Mouse (Mus musculus) ZHBTc4 (cell line): ENCODE measurements around the gene Smarcd2.

Experiments used
- DNase-seq: peaks from one replicate; pipeline ENCODE4 v3.0.0-alpha.2; 2011; ENCODE audit warnings: low read depth, low spot score

Gene Smarcd2

DNA sequence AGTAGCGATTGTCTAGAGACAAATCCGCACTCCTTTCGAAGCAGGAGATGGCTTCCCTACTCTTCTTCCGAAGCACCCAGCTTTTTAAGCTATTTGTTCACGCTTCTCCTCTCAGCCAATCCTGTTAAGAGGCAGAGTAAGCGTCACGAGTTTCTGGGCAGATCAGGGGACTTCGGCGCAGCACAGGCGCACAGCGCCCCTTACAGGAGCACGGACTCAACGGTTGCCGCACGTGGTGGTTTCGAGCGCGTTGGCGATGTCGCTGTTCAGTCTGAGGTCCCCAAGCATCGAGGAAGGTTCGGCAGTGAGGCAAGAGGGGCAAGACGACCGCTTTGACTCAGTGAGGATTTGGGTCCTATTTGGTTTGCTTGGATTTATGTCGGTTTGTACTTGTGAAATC is 3.7 kb upstream of the Smarcd2 start, which contains the start of gene Tcam1:
Gene Tcam1, plus strand, starts transcription at position 219 of the 400 bp plus-strand sequence.
- DNase-seq: peak; percentile 97

DNA sequence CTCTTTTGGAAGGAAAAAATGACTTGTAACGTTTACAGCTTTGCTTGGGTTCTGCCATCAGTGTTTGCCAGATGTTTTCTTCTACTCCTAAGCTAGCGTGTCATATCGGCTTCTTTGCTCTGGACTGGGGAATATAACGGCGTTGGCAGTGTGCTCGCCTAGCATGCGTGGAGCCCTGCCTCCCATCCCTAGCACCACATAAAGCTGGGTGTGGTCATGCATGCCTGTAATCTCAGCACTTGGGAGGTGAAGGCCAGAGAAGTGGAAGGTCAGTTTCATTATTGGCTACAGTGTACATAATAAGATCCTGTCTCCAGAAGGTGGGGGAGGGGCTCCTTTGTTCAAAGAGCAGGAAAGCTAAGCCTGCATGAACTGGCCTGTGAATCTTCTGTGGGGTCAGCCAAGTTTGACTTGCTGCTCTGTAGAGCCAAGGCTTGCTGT is 2.2 kb upstream of the Smarcd2 start:
- DNase-seq: peak; percentile 69

DNA sequence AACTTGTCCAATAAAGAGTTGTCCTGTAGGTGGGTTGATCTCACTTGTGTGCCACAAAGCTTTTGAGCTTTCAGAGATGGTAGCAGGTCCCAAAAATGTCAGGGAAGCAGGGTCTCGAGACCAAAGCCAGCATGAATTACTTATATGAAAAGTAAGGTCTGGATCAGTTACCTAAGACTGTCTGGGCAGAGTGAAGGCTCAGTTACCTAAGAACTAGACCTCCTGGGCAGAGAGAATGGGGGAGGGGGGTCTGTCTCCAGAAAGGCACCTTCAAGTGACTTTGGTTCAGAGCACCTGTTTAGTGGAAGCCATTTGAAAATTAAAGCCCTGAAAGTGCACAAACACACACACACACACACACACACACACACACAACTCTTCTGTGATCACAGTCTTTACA is 1.6 kb upstream of the Smarcd2 start:
- no peak for DNase-seq

DNA sequence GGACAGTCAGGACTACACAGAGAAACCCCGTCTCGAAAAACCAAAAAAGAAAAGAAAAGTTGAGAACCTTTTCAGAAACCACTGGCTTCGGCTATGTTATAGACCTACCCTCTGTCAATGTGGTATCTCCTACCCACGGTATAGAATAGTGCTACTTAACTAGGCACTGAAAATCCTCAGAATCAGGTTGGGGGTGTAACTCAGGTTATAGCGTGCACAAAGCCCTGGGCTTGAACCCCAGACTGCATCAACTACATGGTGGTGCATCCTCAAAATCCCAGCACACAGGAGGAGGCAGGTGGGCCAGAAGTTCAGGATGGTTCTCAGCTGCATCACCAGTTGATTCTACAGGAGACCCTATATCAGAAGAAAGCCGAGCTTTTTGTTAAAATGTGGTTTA is 1.0 kb upstream of the Smarcd2 start:
- no peak for DNase-seq

DNA sequence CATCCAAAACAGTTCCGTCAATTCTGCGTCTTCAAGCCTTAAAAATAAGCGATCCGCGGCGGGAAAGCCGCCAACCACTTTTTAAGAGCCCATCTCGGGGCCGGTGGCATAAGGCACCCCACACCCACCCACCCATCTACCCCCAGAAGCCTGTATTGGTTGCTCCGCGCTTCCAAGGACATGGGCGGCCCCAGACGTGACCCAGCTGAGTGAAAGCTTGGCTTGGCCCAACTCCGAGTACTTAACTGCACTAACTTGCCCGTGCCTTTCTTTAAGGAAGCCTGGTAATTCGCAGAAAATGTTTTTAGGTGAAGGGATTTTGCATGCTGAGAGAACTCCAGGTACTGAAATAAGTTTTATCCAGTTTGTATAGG is 526 bp upstream of the Smarcd2 start:
- DNase-seq: no peak

DNA sequence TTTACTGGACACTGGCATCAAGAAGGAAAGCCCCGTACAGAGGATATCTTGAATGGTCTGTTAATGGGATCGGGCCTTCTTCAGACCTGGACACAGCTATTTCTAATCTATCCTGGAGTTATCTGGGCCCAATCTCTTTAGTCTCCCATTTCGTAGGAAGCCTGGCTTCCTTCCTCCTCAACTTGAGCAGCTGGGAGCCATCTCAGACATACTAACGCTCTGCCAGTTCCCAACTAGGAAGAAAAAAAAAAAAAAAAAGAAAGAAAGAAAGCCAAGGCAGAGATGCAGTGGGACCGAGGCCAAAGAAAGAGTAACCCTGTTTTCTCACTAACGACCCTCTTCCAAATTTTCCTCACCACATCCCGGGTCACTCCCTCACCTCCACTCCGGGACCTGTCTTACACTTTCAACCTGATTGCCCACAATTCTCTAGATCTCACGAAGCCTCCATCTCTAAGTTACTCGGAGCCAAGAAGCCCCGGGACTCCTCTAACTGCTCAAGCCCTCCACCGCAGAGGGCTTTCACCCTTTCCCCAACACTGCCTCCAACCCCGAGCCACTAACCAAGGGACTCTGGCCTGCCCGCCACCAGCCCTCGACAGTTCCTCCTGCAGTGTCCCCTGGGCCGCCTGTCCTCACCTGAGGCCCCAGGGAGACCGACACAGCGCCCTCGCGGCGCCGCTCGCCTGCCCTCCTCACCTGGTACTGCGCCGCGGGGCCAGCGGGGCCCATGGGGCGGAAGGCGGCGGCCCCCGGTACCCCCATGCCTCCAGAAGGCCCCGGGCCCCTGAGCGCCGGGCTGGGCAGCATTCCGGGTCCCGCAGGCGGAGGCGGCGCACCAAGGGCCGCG is 753 bp downstream of the Smarcd2 start:
- DNase-seq: peak; percentile 32

DNA sequence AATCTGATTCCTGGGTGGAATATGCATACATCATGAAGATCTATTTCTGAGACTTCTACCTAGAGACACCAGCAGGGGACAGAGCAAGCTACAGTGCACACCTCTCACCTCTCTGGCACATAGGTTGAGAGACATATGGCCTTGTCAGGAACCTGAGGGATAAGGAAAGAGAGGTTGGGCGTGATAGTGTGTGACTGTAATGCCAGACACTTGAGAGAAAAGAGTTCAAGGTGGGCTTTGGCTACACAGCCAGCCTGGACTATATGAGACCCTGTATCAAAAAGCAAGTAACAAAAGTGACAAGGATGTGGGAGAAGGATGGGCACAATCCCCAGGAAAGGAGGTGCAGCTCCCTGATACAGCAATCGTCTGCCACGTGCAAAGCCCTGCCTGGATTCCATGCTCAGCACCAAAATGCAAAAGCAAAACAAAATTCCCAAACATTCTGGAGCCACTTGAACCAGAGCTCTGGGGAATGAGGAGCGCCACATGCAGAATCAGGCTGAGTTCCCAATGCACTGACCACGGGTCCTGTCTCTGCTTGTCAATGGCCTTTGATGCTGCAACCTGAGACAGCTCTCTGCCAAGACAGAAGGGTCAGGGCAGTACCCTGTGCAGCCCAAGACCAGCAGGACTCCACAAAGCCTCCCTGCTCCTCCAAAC is 1.5 kb downstream of the Smarcd2 start:
- no peak for DNase-seq

DNA sequence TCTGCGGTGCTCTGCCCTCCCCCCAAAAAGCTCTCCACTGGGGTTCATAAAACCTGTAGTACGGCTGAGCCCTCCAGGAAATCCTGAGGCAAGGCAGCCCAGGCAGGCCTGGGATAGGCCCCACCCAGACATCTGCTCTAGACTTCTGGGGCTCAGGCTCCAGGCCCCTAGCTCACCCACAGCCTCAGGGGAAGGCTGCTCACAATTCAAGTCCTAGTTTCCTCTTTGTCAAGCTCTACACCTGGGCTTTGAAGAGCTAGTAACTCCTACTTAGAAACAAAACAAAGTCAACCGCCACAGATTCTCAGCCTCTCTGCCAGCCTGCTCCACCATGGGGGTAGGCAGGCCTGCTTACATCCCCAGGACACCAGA is 3.7 kb downstream of the Smarcd2 start:
- peak; percentile 60 for DNase-seq

DNA sequence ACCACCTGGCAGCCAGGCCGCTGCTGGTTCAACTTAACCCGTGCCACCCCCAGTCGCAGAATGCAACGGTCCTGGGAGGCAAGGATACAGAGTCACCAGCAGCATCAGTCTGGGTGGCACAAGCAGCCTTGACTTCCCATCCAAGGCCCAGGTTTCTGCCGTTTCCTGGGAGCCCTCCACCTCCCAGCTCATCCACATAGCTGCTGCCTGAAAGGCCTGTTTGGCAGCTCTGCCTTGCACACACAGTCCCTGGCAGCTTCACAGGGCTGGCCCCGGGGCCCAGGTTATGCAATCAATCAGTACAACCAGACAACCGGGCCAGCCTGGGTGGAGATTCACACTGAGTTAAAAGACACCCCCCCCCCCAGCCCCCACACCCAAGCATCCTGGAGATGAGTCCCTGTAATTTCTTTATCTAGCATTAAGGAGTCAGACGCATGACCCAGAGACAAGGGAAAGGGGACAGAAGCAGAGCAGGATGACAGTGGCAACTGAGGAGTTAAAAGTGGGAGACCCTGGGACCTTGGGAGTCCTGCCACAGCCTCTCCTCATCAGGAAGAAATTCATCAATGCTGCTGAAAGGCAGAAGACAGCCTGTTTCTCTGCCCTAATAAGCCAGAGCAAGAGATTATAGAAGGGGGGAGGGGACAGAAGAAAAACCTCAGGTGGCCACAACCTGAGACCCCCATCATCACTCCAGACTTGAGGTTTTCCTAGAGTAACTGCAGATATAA is 4.3 kb downstream of the Smarcd2 start:
- no peak for DNase-seq

DNA sequence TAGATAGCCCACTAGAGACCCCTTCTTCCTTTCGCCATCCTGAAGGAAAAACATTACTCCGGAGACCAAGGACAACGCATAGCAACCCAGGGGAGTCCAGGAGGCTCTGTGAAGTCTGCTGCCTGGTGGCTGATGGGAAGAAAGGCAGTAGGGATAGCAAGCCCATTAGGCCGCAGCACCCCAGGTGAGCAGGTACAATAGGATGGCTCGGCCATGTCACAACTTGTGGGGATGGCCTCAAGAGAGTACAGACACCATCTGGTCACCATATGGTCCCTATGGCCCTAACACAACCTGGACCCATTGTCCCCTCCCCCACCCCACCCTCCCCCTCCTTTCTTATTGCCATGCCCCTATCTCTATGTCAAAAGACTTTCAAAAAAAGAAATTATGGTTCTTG is 4.9 kb downstream of the Smarcd2 start:
- DNase-seq: no peak

DNA sequence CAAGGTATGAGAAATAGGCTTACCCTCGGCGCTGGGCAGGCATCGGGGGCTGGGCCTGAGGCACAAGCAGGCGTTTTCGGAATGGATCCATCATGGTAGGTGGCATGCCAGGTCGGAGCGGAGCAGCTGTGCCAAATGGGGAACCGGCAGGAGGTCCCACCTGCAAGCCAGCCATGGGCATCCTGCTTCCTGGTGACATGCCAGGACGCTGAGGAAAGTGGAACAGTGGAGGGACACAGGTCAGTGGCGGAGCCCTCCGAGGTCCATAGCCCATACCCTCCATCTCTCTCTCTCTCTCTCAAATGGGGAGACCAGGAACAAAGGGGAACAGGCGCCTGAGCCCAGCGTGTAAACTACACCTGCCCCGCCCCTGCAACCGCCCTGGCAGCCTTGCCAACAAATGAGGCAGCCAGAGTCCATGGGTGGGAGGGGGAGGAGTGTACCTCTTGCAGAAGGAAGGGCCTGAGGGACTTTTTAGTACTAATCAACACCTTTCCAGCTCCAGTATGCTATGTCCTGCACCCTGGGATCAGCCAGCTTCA is 5.4 kb downstream of the Smarcd2 start:
- no peak for DNase-seq

DNA sequence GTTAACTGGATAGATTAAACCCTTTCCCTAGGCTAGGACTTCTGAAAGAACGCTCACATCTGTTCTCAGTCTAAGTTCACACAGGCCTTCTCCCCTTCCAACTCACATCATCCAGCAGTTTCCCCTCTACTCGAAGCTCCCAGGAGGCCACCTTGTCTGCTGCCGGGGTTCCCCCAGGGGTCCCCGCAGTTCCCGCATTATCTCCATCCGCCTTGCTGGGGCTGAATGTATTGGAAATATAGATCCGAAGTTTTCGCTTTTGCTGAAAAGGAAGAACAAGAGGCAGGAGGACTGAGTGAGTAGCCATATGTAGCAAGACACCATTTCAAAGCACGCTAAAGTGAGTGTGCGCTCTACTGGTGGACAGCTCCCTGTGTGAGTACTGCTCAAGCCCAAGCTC is 6.3 kb downstream of the Smarcd2 start:
- no peak for DNase-seq

DNA sequence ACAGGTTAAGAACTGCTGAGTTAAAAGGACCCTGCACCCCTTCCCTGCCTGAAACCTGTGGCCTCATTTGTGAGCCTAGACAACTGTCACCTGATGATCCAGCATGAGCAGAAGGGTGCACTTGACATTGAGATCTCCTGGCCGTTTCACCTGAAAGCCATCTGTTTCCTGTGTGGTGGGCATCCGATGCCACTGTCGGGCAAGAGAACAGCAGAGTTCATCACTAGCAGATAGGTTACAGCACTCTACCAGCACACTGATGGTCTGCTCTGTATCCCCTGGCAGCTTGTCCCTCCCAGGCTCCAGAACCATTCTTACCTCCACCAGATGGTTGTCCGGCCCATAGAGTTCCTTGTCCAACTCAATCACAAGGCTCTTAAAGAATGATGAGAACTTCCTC is 7.2 kb downstream of the Smarcd2 start:
- no peak for DNase-seq

DNA sequence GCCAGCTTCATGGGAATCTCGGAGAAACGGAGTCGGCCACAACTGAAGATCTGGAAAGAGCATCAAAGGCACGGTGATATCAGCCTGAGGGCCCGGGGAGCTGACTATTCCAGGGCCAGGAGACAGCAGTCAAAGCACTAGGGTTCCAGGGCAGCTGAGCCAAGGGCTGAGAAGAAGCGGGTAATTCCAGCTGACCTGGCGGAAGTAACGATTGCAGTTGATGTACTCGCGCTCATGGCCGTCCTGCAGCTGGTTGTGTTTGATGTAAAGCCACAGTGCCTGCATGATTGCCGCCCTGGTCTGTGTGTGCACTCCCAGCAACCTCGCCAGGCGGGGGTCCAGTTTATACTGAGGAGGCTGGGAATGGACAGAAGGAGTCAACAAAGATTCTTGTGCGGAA is 7.8 kb downstream of the Smarcd2 start:
- DNase-seq: no peak

DNA sequence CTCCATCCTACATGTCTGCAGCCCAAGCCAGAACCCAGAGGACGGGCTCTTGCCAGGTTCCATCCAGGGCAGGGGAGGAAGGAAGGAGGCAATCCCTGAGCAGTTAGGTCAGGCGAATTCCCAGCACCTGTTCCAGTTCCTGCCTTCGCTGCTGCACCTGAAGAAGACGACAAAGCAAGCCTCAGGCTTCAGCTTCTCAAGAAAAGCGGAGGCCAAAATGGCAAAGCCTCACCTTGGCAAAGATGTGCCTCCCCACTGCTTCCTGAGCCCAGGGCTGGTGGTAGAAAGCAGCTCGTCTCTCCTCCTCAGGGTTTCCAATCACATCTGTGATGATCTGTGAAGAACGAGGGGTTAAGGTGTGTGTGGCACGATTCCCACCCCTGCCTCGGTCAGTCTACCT is 8.8 kb downstream of the Smarcd2 start:
- no peak for DNase-seq

DNA sequence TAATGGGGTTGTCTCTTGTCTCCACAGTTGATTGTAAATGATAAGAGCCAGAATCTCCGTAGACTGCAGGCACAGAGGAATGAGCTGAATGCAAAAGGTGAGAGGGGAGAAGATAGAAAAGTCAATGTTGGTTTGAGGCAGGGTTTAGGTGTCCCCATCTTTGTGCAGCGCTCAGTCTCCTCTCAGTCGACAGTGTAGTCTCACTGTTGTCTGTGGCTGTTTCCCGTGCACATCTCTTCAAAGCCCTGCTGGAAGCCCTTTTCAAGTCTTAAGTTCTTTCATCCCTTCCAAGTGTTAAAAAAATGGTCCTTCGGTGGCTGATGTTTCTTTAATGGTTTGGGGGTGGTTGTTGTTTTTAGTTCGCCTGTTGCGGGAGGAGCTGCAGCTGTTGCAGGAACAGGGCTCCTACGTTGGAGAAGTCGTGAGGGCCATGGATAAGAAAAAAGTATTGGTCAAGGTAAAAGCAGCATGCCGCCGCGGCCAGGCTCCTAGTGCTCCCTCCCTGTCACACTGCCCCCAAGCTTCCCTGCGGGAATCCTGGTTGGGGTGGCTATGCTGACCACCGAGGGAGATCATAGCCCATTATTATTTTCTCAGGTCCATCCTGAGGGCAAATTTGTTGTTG is 11.8 kb downstream of the Smarcd2 start:
- DNase-seq: no peak

DNA sequence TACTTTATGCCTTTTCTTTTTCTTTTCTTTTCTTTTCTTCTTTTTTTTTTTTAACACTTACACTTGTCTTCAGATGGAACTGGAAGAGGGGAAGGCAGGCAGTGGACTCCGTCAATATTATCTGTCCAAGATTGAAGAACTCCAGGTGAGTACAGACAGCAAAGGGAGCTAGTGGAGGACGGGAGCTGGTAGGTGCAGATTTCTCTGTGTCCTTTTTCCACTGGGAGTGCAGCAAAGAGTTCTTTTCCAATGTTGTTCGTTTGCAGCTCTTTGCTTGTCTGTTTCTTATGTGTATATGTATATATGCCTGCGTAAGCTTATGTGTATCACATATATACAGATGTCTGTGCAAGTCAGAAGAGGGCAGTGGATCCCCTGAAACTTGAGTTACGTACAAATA is 16.0 kb downstream of the Smarcd2 start:
- DNase-seq: no peak

DNA sequence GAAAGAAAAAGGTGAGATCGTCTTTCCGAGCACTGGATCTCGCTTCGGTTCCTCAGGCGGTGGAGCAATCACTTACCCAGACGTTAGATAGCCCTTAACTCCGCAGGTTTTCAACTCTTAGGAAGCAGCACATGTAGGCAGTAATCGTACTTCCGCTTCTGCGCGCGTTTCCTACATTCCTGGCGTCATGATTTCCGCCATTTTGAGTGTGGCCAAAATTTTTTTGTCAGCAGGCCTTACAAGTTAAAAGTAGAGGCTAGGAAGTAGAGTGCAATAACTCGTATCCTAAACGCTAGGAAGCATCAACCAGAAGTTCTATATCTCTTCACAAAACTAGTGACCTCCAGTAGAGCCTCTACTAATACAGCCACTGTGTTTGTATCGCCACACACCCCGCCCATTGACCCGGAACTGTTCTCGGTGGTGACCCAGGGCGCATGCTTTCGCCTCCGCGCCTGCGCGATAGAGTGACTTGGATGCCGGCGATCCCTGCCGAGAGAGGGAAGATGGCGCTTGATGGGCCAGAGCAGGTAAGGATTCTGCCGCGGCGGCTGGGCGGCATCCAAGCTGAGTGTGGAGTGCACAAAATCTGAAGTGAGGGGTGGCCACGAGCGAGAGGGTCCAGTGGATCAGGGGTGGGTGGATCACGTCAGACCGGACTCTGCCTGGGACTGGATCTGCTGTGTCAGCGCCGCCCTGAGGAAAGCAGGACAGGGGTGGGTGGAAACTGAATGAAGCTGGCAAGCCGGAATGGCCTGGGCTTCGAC is 16.9 kb downstream of the Smarcd2 start, which contains the start of the genes Ftsj3 and Psmc5:
Gene Ftsj3, minus strand, starts transcription at position 395 of the 767 bp plus-strand sequence.
Gene Psmc5, plus strand, starts transcription at position 470 of the 767 bp plus-strand sequence.
- peak; percentile 97 for DNase-seq

DNA sequence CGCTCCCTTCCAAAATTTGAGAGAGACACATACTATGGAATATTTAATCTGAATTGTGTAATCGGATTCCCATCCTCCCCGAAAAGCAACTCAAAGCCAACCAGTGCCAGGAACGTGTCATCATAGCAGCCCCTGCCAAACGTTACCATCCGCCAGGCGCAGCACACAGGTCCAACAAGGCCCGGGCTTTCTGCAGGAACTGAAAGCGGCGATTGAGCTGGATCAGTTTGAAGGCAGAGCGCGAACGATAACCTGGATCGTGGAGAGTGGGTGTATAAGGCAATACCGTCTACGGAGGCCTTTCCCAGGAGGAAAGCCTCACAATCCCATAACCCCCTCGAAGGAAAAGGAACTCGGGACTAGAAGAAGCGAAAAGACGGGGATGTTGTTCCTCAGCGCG is 17.6 kb downstream of the Smarcd2 start:
- no peak for DNase-seq

DNA sequence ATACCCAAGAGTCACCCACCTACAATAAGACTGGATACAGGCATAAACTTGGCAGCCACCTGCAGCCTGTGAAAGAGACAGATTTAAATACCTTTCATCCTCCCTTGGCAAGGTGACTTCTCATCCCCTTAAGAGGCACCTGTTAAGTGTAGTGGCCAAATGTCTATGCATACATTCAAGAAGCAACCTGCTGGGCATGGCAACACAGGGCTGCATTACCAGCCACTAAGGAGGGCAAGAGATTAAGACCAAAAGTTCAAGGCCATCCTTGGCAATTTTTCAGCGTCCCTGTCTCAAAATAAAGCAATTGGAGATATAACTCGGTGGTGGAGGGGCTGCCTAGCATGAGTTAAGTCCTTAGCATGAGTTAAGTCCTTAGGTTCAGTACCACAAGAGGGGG is 18.0 kb downstream of the Smarcd2 start:
- no peak for DNase-seq

DNA sequence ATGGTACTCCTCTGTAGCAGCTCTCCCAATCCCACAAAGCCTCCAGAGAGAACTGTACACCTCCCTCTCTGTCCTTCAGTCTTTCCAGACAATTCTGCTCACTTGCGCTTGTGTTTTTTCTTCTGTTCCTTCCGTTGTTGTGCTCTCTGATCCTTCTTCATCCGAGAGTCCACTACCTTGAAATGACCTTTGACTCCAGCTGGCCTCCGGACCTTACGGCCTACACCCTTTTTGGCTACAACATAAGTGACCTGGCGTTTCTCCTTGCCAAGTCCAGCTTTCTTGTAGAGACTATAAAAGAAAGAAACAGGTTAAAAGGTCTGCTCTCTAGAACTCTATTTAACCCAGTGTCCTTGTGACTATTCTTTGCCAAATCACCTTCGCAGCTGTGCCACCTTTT is 23.4 kb downstream of the Smarcd2 start:
- no peak for DNase-seq
